Mouse (Mus musculus) embryonic facial prominence, embryonic 10.5 days (tissue): Measurements from ENCODE around the gene Pmel. TPM values are rescaled to one million over a fixed set of nuclear protein-coding genes. Genes with fewer than 3 reads are reported as not detected.
"Not testable (repeated sequence)": the region's sequence is repeated elsewhere in the genome, so short reads cannot be mapped to it uniquely, and the experiment has no call there.

Source experiments
- DNase-seq: peaks from one replicate; pipeline ENCODE4 v3.0.0-alpha.2; 2017; ENCODE audit warnings: low spot score
- H3K27ac ChIP-seq: fragments of 300-500 bp; sonication (generic); replicated peaks from 2 replicates; pipeline ENCODE4 v1.5.1; 2016; ENCODE audit warnings: mild to moderate bottlenecking
- H3K27me3 ChIP-seq: fragments of 300-500 bp; sonication (generic); replicated peaks from 2 replicates; pipeline ENCODE4 v1.6.1; 2016; ENCODE audit warnings: low read depth, mild to moderate bottlenecking; ENCODE audit not compliant: poor library complexity, severe bottlenecking
- H3K36me3 ChIP-seq: fragments of 300-500 bp; sonication (generic); replicated peaks from 2 replicates; pipeline ENCODE4 v1.6.1; 2016; ENCODE audit warnings: mild to moderate bottlenecking, moderate library complexity
- H3K4me1 ChIP-seq: fragments of 300-500 bp; sonication (generic); 2 replicates; pipeline ENCODE4 v1.6.1; 2016
- H3K4me3 ChIP-seq: fragments of 300-500 bp; sonication (generic); 2 replicates; pipeline ENCODE4 v1.5.1; 2016; ENCODE audit warnings: mild to moderate bottlenecking, moderate library complexity
- H3K9me3 ChIP-seq: fragments of 300-500 bp; sonication (generic); 2 replicates; pipeline ENCODE4 v1.6.1; 2016; ENCODE audit warnings: mild to moderate bottlenecking
- WGBS: fragments of 180-500 bp; shearing (Covaris S2); methylation state at CpG from one replicate; pipeline ENCODE4 v1.1.7; 2016; 5-methylcytosine and 5-hydroxymethylcytosine counted together
- polyA plus RNA-seq: library from polyadenylated mRNA; unstranded; fragments of >200 nt; fragmentation: Nextera tagmentation; extraction: Ambion mirVana; gene quantifications from 2 replicates; pipeline ENCODE4 v1.2.1, GENCODE M21; 2016

Gene Pmel
- polyA plus RNA-seq, 1 experiment from 2014 or later: 17.3 TPM

DNA sequence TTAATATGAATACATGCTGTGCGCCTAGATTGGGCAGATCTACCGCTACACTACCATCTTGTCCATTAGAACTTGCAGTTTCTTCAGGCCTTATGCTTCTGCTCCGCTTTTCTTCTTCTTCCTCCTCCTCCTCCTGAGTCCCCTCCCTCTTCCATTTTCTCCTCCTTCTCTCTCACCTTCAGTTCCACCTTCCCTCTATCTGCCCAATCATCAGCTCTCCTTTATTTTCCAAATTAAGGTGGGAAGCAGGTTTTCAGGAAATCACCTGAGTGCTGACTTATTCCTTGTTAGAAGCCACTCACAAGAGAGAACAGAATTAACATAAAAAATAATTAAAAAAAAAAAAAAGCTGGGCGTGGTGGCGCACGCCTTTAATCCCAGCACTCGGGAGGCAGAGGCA is 7.3 kb downstream of the Pmel start:
- not testable (repeated sequence) for H3K9me3 ChIP-seq, H3K36me3 ChIP-seq, H3K27ac ChIP-seq, H3K27me3 ChIP-seq, DNase-seq, H3K4me3 ChIP-seq, H3K4me1 ChIP-seq
- WGBS: 93% methylated on average over 7 of the region's 7 CpGs

DNA sequence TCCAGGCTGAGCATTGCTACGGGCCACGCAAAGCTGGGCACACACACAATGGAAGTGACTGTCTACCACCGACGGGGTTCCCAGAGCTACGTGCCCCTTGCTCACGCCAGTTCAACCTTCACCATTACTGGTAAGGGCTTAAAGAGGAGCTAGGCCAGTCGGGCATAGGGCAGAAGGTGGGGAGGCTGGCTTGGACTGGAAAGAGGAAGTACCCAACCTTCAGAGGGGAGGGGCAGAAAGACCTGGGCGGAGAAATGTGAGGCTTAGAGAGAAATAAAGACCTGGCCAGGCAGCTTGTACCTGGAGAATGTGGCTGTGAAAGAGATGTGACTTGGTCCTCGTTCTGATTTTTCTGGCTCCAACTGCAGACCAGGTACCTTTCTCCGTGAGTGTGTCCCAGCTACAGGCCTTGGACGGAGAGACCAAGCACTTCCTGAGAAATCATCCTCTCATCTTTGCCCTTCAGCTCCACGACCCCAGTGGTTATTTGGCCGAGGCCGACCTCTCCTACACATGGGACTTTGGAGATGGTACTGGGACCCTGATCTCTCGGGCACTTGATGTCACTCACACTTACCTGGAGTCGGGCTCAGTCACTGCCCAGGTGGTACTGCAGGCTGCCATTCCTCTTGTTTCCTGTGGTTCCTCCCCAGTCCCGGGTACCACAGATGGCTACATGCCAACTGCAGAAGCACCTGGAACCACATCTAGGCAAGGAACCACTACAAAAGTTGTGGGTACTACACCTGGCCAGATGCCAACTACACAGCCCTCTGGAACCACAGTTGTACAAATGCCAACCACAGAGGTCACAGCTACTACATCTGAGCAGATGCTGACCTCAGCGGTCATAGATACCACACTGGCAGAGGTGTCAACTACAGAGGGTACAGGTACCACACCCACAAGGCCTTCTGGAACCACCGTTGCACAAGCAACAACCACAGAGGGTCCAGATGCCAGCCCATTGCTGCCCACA is 11.9 kb downstream of the Pmel start:
- H3K4me1 ChIP-seq: no peaks in the 10 kb centered on the region
- no peaks in the 10 kb centered on the region for H3K27me3 ChIP-seq
- no peak overlapping the region for H3K27ac ChIP-seq
- no peaks in the 10 kb centered on the region for H3K36me3 ChIP-seq
- WGBS: 88% methylated on average over 19 of the region's 19 CpGs
- H3K9me3 ChIP-seq: no peaks in the 10 kb centered on the region
- no peak for DNase-seq
- no peak overlapping the region for H3K4me3 ChIP-seq

GRCm38 (mm10) chr10:128725466-128725865 is 21.5 kb downstream of the Pmel start:
- H3K27ac ChIP-seq, H3K36me3 ChIP-seq, H3K4me1 ChIP-seq, H3K4me3 ChIP-seq, DNase-seq, H3K27me3 ChIP-seq, H3K9me3 ChIP-seq: not testable (repeated sequence)
- 81% methylated on average over 4 of the region's 4 CpGs for WGBS

DNA sequence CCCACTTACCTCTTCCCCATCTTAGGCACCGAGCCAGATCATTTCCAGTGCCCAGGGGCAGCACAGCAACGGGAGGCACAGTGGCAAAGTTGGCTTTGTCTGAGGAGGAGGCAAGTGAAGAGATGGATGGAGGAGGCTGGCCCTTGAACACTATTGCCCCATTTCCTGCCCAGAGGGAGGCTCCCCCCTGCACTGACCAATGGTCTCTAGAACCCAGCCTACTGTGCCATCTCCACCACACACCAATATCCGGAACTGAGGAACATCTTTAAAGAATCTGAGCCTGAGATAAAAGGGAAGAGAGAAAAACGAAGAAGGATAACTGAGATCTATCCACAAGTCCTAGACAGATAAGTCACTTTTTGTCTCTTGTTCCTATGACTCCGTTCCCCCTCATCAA is 24.1 kb downstream of the Pmel start:
- Histone ChIP-seq H3K4me1 (no peaks in the 10 kb centered on the region), H3K4me3 (no peak overlapping the region), H3K9me3 (0 out of 2 replicates have a peak, but pooled peaks cover 3% of the 10 kb centered on the region), H3K36me3 (peaks cover 3% of the 10 kb centered on the region), H3K27me3 (no peaks in the 10 kb centered on the region), H3K27ac (no peak overlapping the region)
- no peak for DNase-seq
- WGBS: 86% methylated on average over 5 of the region's 5 CpGs

GRCm38 (mm10) chr10:128731002-128731433 is 27.0 kb downstream of the Pmel start:
- Histone ChIP-seq H3K4me1 (no peaks in the 10 kb centered on the region), H3K36me3 (peaks cover 7% of the 10 kb centered on the region), H3K27ac (no peak overlapping the region), H3K9me3 (0 out of 2 replicates have a peak, but pooled peaks cover 5% of the 10 kb centered on the region), H3K4me3 (no peak overlapping the region), H3K27me3 (no peaks in the 10 kb centered on the region)
- peak; percentile 75 for DNase-seq
- WGBS: 24% methylated on average over 10 of the region's 10 CpGs

- peaks cover 2% of the 10 kb centered on the region for H3K4me1 ChIP-seq
- H3K9me3 ChIP-seq: 0 out of 2 replicates have a peak, but pooled peaks cover 5% of the 10 kb centered on the region
- 0 out of 2 replicates have a peak, but pooled peaks cover 4% of the 10 kb centered on the region for H3K27me3 ChIP-seq
- H3K27ac ChIP-seq: no peak overlapping the region
- H3K36me3 ChIP-seq: peaks cover 7% of the 10 kb centered on the region
- no peak overlapping the region for H3K4me3 ChIP-seq
- DNase-seq: no peak
Measured at GRCm38 (mm10) chr10:128731992-128732391, 28.0 kb downstream of the Pmel start.

GRCm38 (mm10) chr10:128737435-128737834 is 33.4 kb downstream of the Pmel start:
- Histone ChIP-seq H3K4me3 (peak overlapping the region; percentile 49), H3K27me3 (peaks cover 22% of the 10 kb centered on the region), H3K36me3 (peaks cover 7% of the 10 kb centered on the region), H3K27ac (no peak overlapping the region; the same call in 1 of the 2 replicates), H3K9me3 (0 out of 2 replicates have a peak, but pooled peaks cover 5% of the 10 kb centered on the region), H3K4me1 (peaks cover 11% of the 10 kb centered on the region)
- WGBS: 2% methylated on average over 15 of the region's 15 CpGs
- peak; percentile 53 for DNase-seq

DNA sequence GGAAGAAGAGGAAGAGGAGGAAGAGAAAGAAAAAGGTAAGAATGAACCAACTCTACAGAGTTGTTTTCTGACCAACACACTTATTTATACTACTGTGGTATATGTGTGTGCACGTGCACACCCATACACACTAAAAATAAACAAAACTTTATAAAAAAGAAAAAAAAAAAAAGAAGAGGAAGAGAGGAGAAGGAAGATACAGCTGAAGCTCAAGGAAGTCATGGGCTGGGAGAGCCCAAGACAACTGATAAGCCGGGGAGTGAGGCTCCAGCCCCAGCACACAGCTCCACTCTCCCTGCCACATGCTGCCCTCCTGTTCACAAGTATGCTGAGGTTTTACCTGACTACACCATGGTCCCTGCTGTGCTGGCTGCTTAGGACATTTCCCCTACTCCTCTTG is 36.3 kb downstream of the Pmel start:
- Histone ChIP-seq H3K4me1 (peaks cover 38% of the 10 kb centered on the region), H3K36me3 (no peaks in the 10 kb centered on the region), H3K27ac (no peak overlapping the region), H3K9me3 (no peaks in the 10 kb centered on the region), H3K4me3 (no peak overlapping the region), H3K27me3 (peaks cover 49% of the 10 kb centered on the region)
- no peak for DNase-seq
- WGBS: 58% methylated on average over 2 of the region's 2 CpGs

DNA sequence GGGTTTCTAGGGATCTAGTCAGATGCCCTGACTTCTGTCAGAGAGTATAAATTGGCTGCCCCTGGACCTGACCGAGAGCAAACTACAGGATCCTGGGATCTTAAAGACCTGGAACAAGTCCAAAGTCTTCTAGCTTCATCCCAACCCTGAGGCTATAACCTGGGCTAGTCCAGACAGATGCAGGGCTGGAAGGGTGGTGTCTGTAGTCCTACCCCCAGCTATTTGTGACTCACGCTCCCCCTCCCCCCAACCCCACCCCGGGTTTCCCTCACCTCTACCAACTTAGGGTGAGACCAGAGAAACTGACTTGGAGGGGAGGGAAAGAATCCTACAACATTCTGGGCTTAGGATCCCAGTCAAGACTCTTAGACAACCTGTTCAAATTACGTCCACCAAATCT is 38.6 kb downstream of the Pmel start:
- no peaks in the 10 kb centered on the region for H3K9me3 ChIP-seq
- H3K27me3 ChIP-seq: peaks cover 58% of the 10 kb centered on the region
- DNase-seq: peak; percentile 13
- no peak overlapping the region for H3K27ac ChIP-seq
- no peaks in the 10 kb centered on the region for H3K36me3 ChIP-seq
- H3K4me3 ChIP-seq: peak overlapping the region; percentile 77
- 45% methylated on average over 4 of the region's 4 CpGs for WGBS
- H3K4me1 ChIP-seq: peaks cover 36% of the 10 kb centered on the region

GRCm38 (mm10) chr10:128743235-128743634 is 39.2 kb downstream of the Pmel start:
- H3K27ac ChIP-seq: no peak overlapping the region
- no peak for DNase-seq
- peaks cover 58% of the 10 kb centered on the region for H3K27me3 ChIP-seq

GRCm38 (mm10) chr10:128743791-128744191 is 39.8 kb downstream of the Pmel start:
- no peaks in the 10 kb centered on the region for H3K9me3 ChIP-seq
- 1% methylated on average over 37 of the region's 37 CpGs for WGBS
- peak; percentile 79 for DNase-seq
- H3K27ac ChIP-seq: peak overlapping the region; percentile 81
- H3K4me1 ChIP-seq: peaks cover 36% of the 10 kb centered on the region
- peaks cover 58% of the 10 kb centered on the region for H3K27me3 ChIP-seq
- peak overlapping the region; percentile 77 for H3K4me3 ChIP-seq
- no peaks in the 10 kb centered on the region for H3K36me3 ChIP-seq

More at GRCm38 (mm10) chr10:128743235-128743634, 39.2 kb downstream of the Pmel start:
- H3K4me1 ChIP-seq: peaks cover 36% of the 10 kb centered on the region
- no peaks in the 10 kb centered on the region for H3K36me3 ChIP-seq
- 8% methylated on average over 7 of the region's 7 CpGs for WGBS
- peak overlapping the region; percentile 77 for H3K4me3 ChIP-seq
- H3K9me3 ChIP-seq: no peaks in the 10 kb centered on the region

- 12% methylated on average over 8 of the region's 8 CpGs for WGBS
- H3K4me1 ChIP-seq: peaks cover 40% of the 10 kb centered on the region
- H3K36me3 ChIP-seq: no peaks in the 10 kb centered on the region
- H3K27me3 ChIP-seq: peaks cover 58% of the 10 kb centered on the region
- H3K9me3 ChIP-seq: no peaks in the 10 kb centered on the region
- H3K4me3 ChIP-seq: peak overlapping the region; percentile 77
- no peak for DNase-seq
- H3K27ac ChIP-seq: peak overlapping the region; percentile 81
Measured at GRCm38 (mm10) chr10:128744211-128744610, 40.2 kb downstream of the Pmel start.
